Mouse (Mus musculus): ENCODE measurements around the gene Pam16. TPM values are rescaled to one million over a fixed set of nuclear protein-coding genes. Genes with fewer than 3 reads are reported as not detected.

Pam16 gene
- polyA plus RNA-seq, 1 experiment from 2014 or later: 139 TPM

GRCm38 (mm10) chr16:4608532-4609059 is 16.2 kb downstream of the Pam16 start:
- H3K27ac ChIP-seq (ENCODE audit: low read depth, low read length): no peak overlapping the region
- 86% methylated on average over 19 of the region's 19 CpGs for WGBS
- H3K4me1 ChIP-seq (ENCODE audit: control insufficient read depth, insufficient read depth, low read depth, low read length): peaks cover 25% of the 10 kb centered on the region
- no peaks in the 10 kb centered on the region for H3K27me3 ChIP-seq (replicated peaks; ENCODE audit: control insufficient read depth, insufficient read depth, low read length)
- ATAC-seq: no peak
- H3K9ac ChIP-seq (ENCODE audit: low read depth, low read length): no peak overlapping the region
- no peak overlapping the region for H3K4me2 ChIP-seq (ENCODE audit: low read length)
- peaks cover 20% of the 10 kb centered on the region for H3K36me3 ChIP-seq (ENCODE audit: control insufficient read depth, insufficient read depth, low read length)
- no peak overlapping the region for H3K4me3 ChIP-seq (ENCODE audit: low read length)
- no peaks in the 10 kb centered on the region for H3K9me3 ChIP-seq (ENCODE audit: control insufficient read depth, low read length)

GRCm38 (mm10) chr16:4607818-4608531 is 16.8 kb downstream of the Pam16 start:
- ATAC-seq: peak; percentile 62; the same call in 1 of the 2 replicates
- Histone ChIP-seq H3K4me3 (ENCODE audit: low read length) (no peak overlapping the region), H3K4me1 (ENCODE audit: control insufficient read depth, insufficient read depth, low read depth, low read length) (peaks cover 30% of the 10 kb centered on the region), H3K9me3 (ENCODE audit: control insufficient read depth, low read length) (no peaks in the 10 kb centered on the region), H3K27me3 (replicated peaks; ENCODE audit: control insufficient read depth, insufficient read depth, low read length) (no peaks in the 10 kb centered on the region), H3K36me3 (ENCODE audit: control insufficient read depth, insufficient read depth, low read length) (peaks cover 14% of the 10 kb centered on the region), H3K27ac (ENCODE audit: low read depth, low read length) (no peak overlapping the region), H3K9ac (ENCODE audit: low read depth, low read length) (no peak overlapping the region), H3K4me2 (ENCODE audit: low read length) (no peak overlapping the region)
- WGBS: 56% methylated on average over 9 of the region's 9 CpGs

DNA sequence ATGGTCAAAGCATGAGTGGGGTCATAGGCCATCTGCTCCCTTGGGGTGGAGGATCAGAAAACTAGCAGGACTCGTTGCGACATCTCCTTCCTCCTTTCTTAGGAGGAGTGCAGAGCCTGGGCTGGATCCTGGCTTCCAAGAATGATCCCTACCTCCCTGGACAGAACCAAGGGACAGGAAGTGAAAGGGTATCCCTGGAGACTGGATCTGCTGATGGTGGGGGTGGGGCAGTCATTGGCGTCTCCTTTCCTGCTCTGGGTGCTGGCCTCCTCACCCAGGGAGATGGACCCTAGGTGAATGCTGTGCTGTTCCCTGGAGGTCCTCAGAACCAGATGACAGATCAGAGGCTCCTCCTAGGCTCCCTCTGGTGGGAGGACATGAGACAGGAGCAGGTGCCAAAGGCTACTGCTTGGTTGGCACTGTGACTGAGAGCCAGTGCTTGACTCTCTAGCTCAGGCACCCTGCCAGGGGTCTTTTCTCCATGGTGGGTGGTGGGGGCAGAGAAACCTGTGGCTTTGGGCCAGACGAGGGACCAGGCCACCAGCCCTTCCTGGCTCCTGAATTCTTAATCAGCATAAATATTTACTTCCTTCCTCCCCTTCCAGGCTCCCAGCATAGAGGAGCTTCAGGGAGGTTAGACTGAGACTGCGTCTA is 18.2 kb downstream of the Pam16 start:
- Histone ChIP-seq H3K9ac (ENCODE audit: low read depth, low read length) (no peak overlapping the region), H3K9me3 (ENCODE audit: control insufficient read depth, low read length) (no peaks in the 10 kb centered on the region), H3K27me3 (replicated peaks; ENCODE audit: control insufficient read depth, insufficient read depth, low read length) (no peaks in the 10 kb centered on the region), H3K27ac (ENCODE audit: low read depth, low read length) (no peak overlapping the region), H3K36me3 (ENCODE audit: control insufficient read depth, insufficient read depth, low read length) (peaks cover 7% of the 10 kb centered on the region), H3K4me3 (ENCODE audit: low read length) (no peak overlapping the region), H3K4me1 (ENCODE audit: control insufficient read depth, insufficient read depth, low read depth, low read length) (peaks cover 38% of the 10 kb centered on the region), H3K4me2 (ENCODE audit: low read length) (no peak overlapping the region)
- WGBS: 48% methylated on average over 5 of the region's 5 CpGs
- ATAC-seq: peak; percentile 35

GRCm38 (mm10) chr16:4605514-4606131 is 19.2 kb downstream of the Pam16 start:
- no peaks in the 10 kb centered on the region for H3K9me3 ChIP-seq (ENCODE audit: control insufficient read depth, low read length)
- no peak overlapping the region for H3K27ac ChIP-seq (ENCODE audit: low read depth, low read length)
- H3K4me1 ChIP-seq (ENCODE audit: control insufficient read depth, insufficient read depth, low read depth, low read length): peaks cover 38% of the 10 kb centered on the region

GRCm38 (mm10) chr16:4604293-4604837 is 20.4 kb downstream of the Pam16 start:
- Histone ChIP-seq H3K4me1 (ENCODE audit: control insufficient read depth, insufficient read depth, low read depth, low read length) (peaks cover 38% of the 10 kb centered on the region), H3K4me3 (ENCODE audit: low read length) (no peak overlapping the region)
- 65% methylated on average over 11 of the region's 11 CpGs for WGBS

More at GRCm38 (mm10) chr16:4605514-4606131, 19.2 kb downstream of the Pam16 start:
- WGBS: 41% methylated on average over 13 of the region's 13 CpGs
- ATAC-seq: no peak
- Histone ChIP-seq H3K27me3 (replicated peaks; ENCODE audit: control insufficient read depth, insufficient read depth, low read length) (no peaks in the 10 kb centered on the region), H3K36me3 (ENCODE audit: control insufficient read depth, insufficient read depth, low read length) (peaks cover 3% of the 10 kb centered on the region), H3K4me2 (ENCODE audit: low read length) (no peak overlapping the region), H3K9ac (ENCODE audit: low read depth, low read length) (no peak overlapping the region), H3K4me3 (ENCODE audit: low read length) (no peak overlapping the region)

DNA sequence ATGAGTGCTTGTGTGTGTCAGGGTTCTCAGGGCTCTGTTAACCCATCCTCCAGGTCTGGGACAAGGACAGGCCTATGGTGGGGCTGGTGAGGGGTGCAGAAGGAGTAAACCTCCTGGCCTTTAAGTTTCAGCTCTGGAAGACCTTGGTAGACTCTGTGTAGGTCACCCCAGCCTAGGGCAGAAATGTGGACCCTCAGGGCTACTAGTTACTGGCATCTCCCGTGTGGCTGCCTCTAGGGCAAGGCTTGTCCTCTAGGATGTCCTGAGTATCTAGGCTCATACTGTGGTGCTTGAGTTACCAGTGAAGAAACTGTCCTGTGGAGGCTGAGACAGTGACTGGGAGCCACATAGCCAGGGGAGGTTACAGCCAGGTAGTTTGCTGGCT is 21.3 kb downstream of the Pam16 start:
- Histone ChIP-seq H3K4me1 (ENCODE audit: control insufficient read depth, insufficient read depth, low read depth, low read length) (peaks cover 47% of the 10 kb centered on the region), H3K4me3 (ENCODE audit: low read length) (no peak overlapping the region), H3K9me3 (ENCODE audit: control insufficient read depth, low read length) (no peaks in the 10 kb centered on the region), H3K4me2 (ENCODE audit: low read length) (no peak overlapping the region), H3K9ac (ENCODE audit: low read depth, low read length) (peak overlapping the region; percentile 17; the same call in 1 of the 2 replicates), H3K27ac (ENCODE audit: low read depth, low read length) (no peak overlapping the region), H3K36me3 (ENCODE audit: control insufficient read depth, insufficient read depth, low read length) (no peaks in the 10 kb centered on the region), H3K27me3 (replicated peaks; ENCODE audit: control insufficient read depth, insufficient read depth, low read length) (no peaks in the 10 kb centered on the region)
- 80% methylated on average over 1 of the region's 1 CpGs for WGBS
- no peak for ATAC-seq

More at GRCm38 (mm10) chr16:4604293-4604837, 20.4 kb downstream of the Pam16 start:
- Histone ChIP-seq H3K36me3 (ENCODE audit: control insufficient read depth, insufficient read depth, low read length) (no peaks in the 10 kb centered on the region; the same call in 1 of the 2 replicates), H3K9me3 (ENCODE audit: control insufficient read depth, low read length) (no peaks in the 10 kb centered on the region), H3K4me2 (ENCODE audit: low read length) (no peak overlapping the region), H3K27ac (ENCODE audit: low read depth, low read length) (no peak overlapping the region), H3K27me3 (replicated peaks; ENCODE audit: control insufficient read depth, insufficient read depth, low read length) (no peaks in the 10 kb centered on the region), H3K9ac (ENCODE audit: low read depth, low read length) (no peak overlapping the region)
- no peak for ATAC-seq

DNA sequence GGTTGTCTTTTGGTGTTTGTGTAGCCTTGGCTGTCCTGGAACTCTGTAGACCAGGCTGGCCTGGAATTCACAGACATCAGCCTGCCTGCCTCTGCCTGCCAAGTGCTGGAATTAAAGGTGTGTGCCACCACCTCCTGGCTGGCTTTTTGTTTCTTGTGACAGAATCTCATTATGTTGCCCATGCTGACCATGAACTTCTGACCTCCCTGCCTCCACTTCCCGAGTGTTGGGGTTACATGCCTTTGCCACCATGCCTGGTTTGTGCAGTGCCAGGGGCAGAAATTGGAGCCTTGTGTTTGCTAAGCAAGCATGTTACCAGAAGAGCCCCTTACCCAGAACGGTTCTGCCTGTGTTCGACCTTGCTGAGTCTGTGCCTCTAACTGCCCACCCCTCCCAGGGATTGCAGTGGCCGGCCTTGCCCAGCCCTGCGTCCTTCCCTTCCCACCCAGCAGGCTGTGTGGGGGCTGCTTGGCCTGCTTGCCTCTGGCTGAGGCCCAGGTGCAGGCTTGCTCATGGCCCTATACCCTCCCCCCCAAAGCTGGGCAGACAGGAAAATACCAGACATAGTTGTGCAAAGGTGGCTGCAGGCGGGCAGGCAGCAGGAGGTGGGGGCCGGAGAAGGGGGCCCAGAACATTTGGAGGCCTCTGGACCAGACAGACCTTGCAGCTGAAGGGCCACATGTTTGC is 21.9 kb downstream of the Pam16 start:
- Histone ChIP-seq H3K9ac (ENCODE audit: low read depth, low read length) (peak overlapping the region; percentile 17), H3K9me3 (ENCODE audit: control insufficient read depth, low read length) (no peaks in the 10 kb centered on the region), H3K4me1 (ENCODE audit: control insufficient read depth, insufficient read depth, low read depth, low read length) (peaks cover 52% of the 10 kb centered on the region), H3K27me3 (replicated peaks; ENCODE audit: control insufficient read depth, insufficient read depth, low read length) (no peaks in the 10 kb centered on the region), H3K36me3 (ENCODE audit: control insufficient read depth, insufficient read depth, low read length) (no peaks in the 10 kb centered on the region), H3K4me2 (ENCODE audit: low read length) (no peak overlapping the region), H3K27ac (ENCODE audit: low read depth, low read length) (no peak overlapping the region), H3K4me3 (ENCODE audit: low read length) (no peak overlapping the region)
- no peak for ATAC-seq
- 26% methylated on average over 7 of the region's 7 CpGs for WGBS

DNA sequence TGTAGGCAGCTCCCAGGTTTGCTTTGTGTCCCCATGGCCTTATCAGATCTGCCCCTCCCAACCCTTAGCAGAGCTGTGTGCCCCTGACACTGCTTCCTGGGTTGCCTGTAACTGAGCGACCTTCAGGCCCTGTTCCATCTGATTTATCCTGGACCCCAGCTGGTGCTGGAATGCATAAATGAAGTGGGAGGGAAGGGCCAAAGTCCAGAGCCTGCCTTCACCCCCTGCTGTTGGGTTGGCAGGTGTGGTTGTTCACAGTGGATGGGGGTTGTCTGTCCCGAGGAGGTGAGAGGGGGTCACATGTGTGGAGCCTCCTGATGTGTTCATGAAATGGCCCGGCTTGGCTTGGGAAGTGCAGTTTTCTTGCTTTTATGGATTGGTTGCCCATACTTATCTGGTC is 22.6 kb downstream of the Pam16 start:
- Histone ChIP-seq H3K36me3 (ENCODE audit: control insufficient read depth, insufficient read depth, low read length) (no peaks in the 10 kb centered on the region), H3K4me1 (ENCODE audit: control insufficient read depth, insufficient read depth, low read depth, low read length) (peaks cover 59% of the 10 kb centered on the region), H3K27me3 (replicated peaks; ENCODE audit: control insufficient read depth, insufficient read depth, low read length) (no peaks in the 10 kb centered on the region), H3K9ac (ENCODE audit: low read depth, low read length) (no peak overlapping the region), H3K4me3 (ENCODE audit: low read length) (no peak overlapping the region), H3K27ac (ENCODE audit: low read depth, low read length) (0 out of 2 replicates have a peak overlapping the region, but pooled peaks have one; percentile 25), H3K4me2 (ENCODE audit: low read length) (no peak overlapping the region), H3K9me3 (ENCODE audit: control insufficient read depth, low read length) (no peaks in the 10 kb centered on the region)
- 10% methylated on average over 3 of the region's 3 CpGs for WGBS
- ATAC-seq: no peak

All from hindbrain, embryonic 16.5 days (tissue).